Mouse (Mus musculus) lung, postnatal 14 days (tissue): Measurements from ENCODE around the gene Slc31a2.
A peak's percentile ranks its signal among the peaks of the same experiment; 100 is the strongest.

Experiments used
- DNase-seq: peaks from one replicate; pipeline ENCODE4 v3.0.0; 2021

Gene Slc31a2

GRCm38 (mm10) chr4:62322684-62323083, 60.3 kb downstream of the Slc31a2 start:
- DNase-seq = no peak

GRCm38 (mm10) chr4:62326111-62326510, 63.7 kb downstream of the Slc31a2 start:
- no peak for DNase-seq

- no peak for DNase-seq
These were observed 66.7 kb downstream of the Slc31a2 start for GRCm38 (mm10) chr4:62328941-62329660.

GRCm38 (mm10) chr4:62331977-62332376, 69.6 kb downstream of the Slc31a2 start:
- DNase-seq = no peak

GRCm38 (mm10) chr4:62338536-62338935, 76.2 kb downstream of the Slc31a2 start:
- no peak for DNase-seq

- peak; percentile 40 for DNase-seq
These were observed 81.6 kb downstream of the Slc31a2 start for GRCm38 (mm10) chr4:62344000-62344399.

- no peak for DNase-seq
These were observed 83.5 kb downstream of the Slc31a2 start for GRCm38 (mm10) chr4:62345827-62346226.

GRCm38 (mm10) chr4:62347605-62348328, 85.4 kb downstream of the Slc31a2 start:
- no peak for DNase-seq
